8 mouse cellular contexts compared by ENCODE assay signal in the genomic region with DNA sequence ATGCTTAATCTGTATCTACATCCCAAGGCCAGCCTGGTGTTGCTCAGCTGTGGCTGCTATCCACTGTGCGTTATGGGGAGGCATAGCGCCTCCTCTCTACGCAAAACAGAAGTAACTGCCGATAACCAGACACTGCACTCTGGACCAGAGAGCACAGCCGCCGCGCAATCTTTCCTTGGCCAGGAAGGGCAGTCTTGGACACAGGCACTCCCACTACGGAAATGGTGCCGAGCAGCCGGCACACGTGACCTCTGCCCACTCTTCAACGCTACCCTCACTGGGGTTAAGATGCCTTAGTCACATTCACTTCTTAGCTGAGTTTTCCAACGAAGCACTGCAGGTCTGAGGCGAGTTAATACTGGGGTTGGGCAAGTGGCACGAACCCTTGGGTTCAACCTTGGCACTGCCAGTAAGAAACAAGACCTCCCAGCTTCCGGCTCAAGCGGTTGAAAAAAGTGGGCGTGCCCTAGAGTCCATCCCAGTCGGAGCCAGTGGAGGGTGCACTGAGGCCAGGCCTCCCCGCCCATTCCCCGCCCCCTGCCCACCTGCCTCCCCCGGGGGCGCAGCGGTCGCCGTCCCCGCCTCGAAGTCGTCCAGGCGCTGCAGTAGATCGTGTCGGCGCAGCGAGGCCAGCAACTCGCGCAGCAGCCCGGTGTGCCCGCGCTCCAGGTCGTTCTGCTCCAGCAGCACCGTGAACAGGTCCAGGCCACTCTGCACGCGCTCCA. TPM values are rescaled to one million over a fixed set of nuclear protein-coding genes. Genes with fewer than 3 reads are reported as not detected.
DNase-seq lines count a peak whose midpoint lies in the region; ATAC-seq and TF ChIP-seq lines count a peak whose summit lies in the region.

No protein-coding gene starts in this region.

- ATAC-seq in embryonic facial prominence, embryonic 15.5 days (ENCODE audit: insufficient number of reproducible peaks, low FRiP score, low TSS enrichment, low read depth): peak; percentile 87
- peak; percentile 84 for ATAC-seq in kidney, embryonic 14.5 days (ENCODE audit: low FRiP score, low TSS enrichment)
- peak; percentile 84 for ATAC-seq in limb, embryonic 15.5 days (ENCODE audit: insufficient number of reproducible peaks, low FRiP score, low TSS enrichment, low read depth)
- ATAC-seq in midbrain, postnatal 0 days (ENCODE audit: low FRiP score): peak; percentile 86

- TF ChIP-seq CTCF in bone marrow, adult 2 months (IDR thresholded peaks at IDR 0.05; ENCODE audit: control insufficient read depth, insufficient read depth, low read length): peak; percentile 40; the same call in 1 of the 2 replicates
- peak; percentile 82 for TF ChIP-seq CTCF in midbrain, postnatal 0 days (IDR thresholded peaks at IDR 0.05)

- no peaks in the 10 kb centered on the region; the same call in 1 of the 2 replicates for H3K27me3 ChIP-seq in embryonic facial prominence, embryonic 15.5 days
- peaks cover 11% of the 10 kb centered on the region; the same call in 1 of the 2 replicates for H3K27me3 ChIP-seq in heart, embryonic 10.5 days (ENCODE audit: insufficient read depth, poor library complexity, severe bottlenecking)
- H3K27me3 ChIP-seq in kidney, embryonic 14.5 days (ENCODE audit: control insufficient read depth, insufficient read depth, low read length): no peaks in the 10 kb centered on the region
- no peaks in the 10 kb centered on the region for H3K27me3 ChIP-seq in limb, embryonic 15.5 days
- H3K27me3 ChIP-seq in midbrain, postnatal 0 days (ENCODE audit: insufficient read depth, low read length): no peaks in the 10 kb centered on the region

- DNase-seq in A20 (ENCODE audit: low read depth, low spot score): peak; percentile 95
- peak; percentile 96 for DNase-seq in heart, embryonic 10.5 days (ENCODE audit: low spot score)
- DNase-seq in midbrain, postnatal 0 days (ENCODE audit: low spot score): peak; percentile 87
- peak; percentile 82 to 86 for DNase-seq in spleen, postnatal 36 days (ENCODE audit: low spot score in 2 of 2)

- under 1% methylated on average over 43 of the region's 43 CpGs for WGBS in bone marrow, adult 2 months
- under 1% methylated on average over 43 of the region's 43 CpGs for WGBS in embryonic facial prominence, embryonic 15.5 days
- 2% methylated on average over 43 of the region's 43 CpGs for WGBS in heart, embryonic 10.5 days
- WGBS in kidney, embryonic 14.5 days: 1% methylated on average over 43 of the region's 43 CpGs
- WGBS in limb, embryonic 15.5 days: 1% methylated on average over 43 of the region's 43 CpGs
- under 1% methylated on average over 42 of the region's 43 CpGs for WGBS in midbrain, postnatal 0 days

- H3K4me2 ChIP-seq in embryonic facial prominence, embryonic 15.5 days (replicated peaks): peak overlapping the region; percentile 84
- H3K4me2 ChIP-seq in kidney, embryonic 14.5 days (replicated peaks; ENCODE audit: low read depth, low read length): peak overlapping the region; percentile 77
- H3K4me2 ChIP-seq in limb, embryonic 15.5 days: peak overlapping the region; percentile 84
- H3K4me2 ChIP-seq in midbrain, postnatal 0 days (ENCODE audit: low read depth, low read length, poor library complexity, severe bottlenecking): peak overlapping the region; percentile 83

- no peaks in the 10 kb centered on the region for H3K9me3 ChIP-seq in embryonic facial prominence, embryonic 15.5 days (replicated peaks)
- H3K9me3 ChIP-seq in heart, embryonic 10.5 days: no peaks in the 10 kb centered on the region
- H3K9me3 ChIP-seq in kidney, embryonic 14.5 days (ENCODE audit: control insufficient read depth, low read length): no peaks in the 10 kb centered on the region
- no peaks in the 10 kb centered on the region for H3K9me3 ChIP-seq in limb, embryonic 15.5 days
- no peaks in the 10 kb centered on the region for H3K9me3 ChIP-seq in midbrain, postnatal 0 days (ENCODE audit: low read length)

- peak overlapping the region; percentile 91 for H3K27ac ChIP-seq in bone marrow, adult 2 months (ENCODE audit: control insufficient read depth, insufficient read depth, low read depth, low read length, poor library complexity)
- peak overlapping the region; percentile 90 for H3K27ac ChIP-seq in embryonic facial prominence, embryonic 15.5 days (replicated peaks)
- H3K27ac ChIP-seq in heart, embryonic 10.5 days: peak overlapping the region; percentile 89
- peak overlapping the region; percentile 97 for H3K27ac ChIP-seq in kidney, embryonic 14.5 days (ENCODE audit: low read depth, low read length)
- H3K27ac ChIP-seq in limb, embryonic 15.5 days: peak overlapping the region; percentile 92
- H3K27ac ChIP-seq in midbrain, postnatal 0 days (ENCODE audit: low read depth, low read length): peak overlapping the region; percentile 91

- peaks cover 18% of the 10 kb centered on the region; the same call in 1 of the 2 replicates for H3K36me3 ChIP-seq in embryonic facial prominence, embryonic 15.5 days
- H3K36me3 ChIP-seq in heart, embryonic 10.5 days: peaks cover 24% of the 10 kb centered on the region
- H3K36me3 ChIP-seq in kidney, embryonic 14.5 days (ENCODE audit: control insufficient read depth, insufficient read depth, low read length): peaks cover 18% of the 10 kb centered on the region; the same call in 1 of the 2 replicates
- H3K36me3 ChIP-seq in limb, embryonic 15.5 days: peaks cover 25% of the 10 kb centered on the region
- no peaks in the 10 kb centered on the region; the same call in 1 of the 2 replicates for H3K36me3 ChIP-seq in midbrain, postnatal 0 days (ENCODE audit: insufficient read depth, low read length)

- H3K9ac ChIP-seq in embryonic facial prominence, embryonic 15.5 days: peak overlapping the region; percentile 58
- peak overlapping the region; percentile 83 for H3K9ac ChIP-seq in kidney, embryonic 14.5 days (ENCODE audit: low read depth, low read length)
- H3K9ac ChIP-seq in limb, embryonic 15.5 days: peak overlapping the region; percentile 93
- H3K9ac ChIP-seq in midbrain, postnatal 0 days (replicated peaks; ENCODE audit: low read length, poor library complexity, severe bottlenecking): peak overlapping the region; percentile 83

- no peak for TF ChIP-seq POLR2A in bone marrow, adult 2 months (IDR thresholded peaks at IDR 0.05; ENCODE audit: borderline replicate concordance, control insufficient read depth, low read depth, low read length)

- no peaks in the 10 kb centered on the region; the same call in 1 of the 2 replicates for H3K4me1 ChIP-seq in bone marrow, adult 2 months (ENCODE audit: control insufficient read depth, insufficient read depth, low read length)
- H3K4me1 ChIP-seq in embryonic facial prominence, embryonic 15.5 days: peaks cover 22% of the 10 kb centered on the region
- H3K4me1 ChIP-seq in heart, embryonic 10.5 days: peaks cover 28% of the 10 kb centered on the region
- peaks cover 16% of the 10 kb centered on the region for H3K4me1 ChIP-seq in kidney, embryonic 14.5 days (ENCODE audit: control insufficient read depth, insufficient read depth, low read length)
- H3K4me1 ChIP-seq in limb, embryonic 15.5 days: peaks cover 19% of the 10 kb centered on the region
- H3K4me1 ChIP-seq in midbrain, postnatal 0 days (ENCODE audit: insufficient read depth, low read length): peaks cover 13% of the 10 kb centered on the region

- H3K4me3 ChIP-seq in bone marrow, adult 2 months (replicated peaks; ENCODE audit: control insufficient read depth, low read depth, low read length): peak overlapping the region; percentile 94
- H3K4me3 ChIP-seq in embryonic facial prominence, embryonic 15.5 days (replicated peaks): peak overlapping the region; percentile 64
- peak overlapping the region; percentile 79 for H3K4me3 ChIP-seq in heart, embryonic 10.5 days
- peak overlapping the region; percentile 82 for H3K4me3 ChIP-seq in kidney, embryonic 14.5 days (ENCODE audit: low read length)
- peak overlapping the region; percentile 86 for H3K4me3 ChIP-seq in limb, embryonic 15.5 days
- peak overlapping the region; percentile 76 for H3K4me3 ChIP-seq in midbrain, postnatal 0 days (ENCODE audit: low read depth, low read length)

RNA-seq across cellular contexts. Expression of a gene that starts 0.5 kb away (rescaled TPM):
- polyA plus RNA-seq in bone marrow, adult 2 months (2011; ENCODE audit: insufficient read depth, insufficient read length, low replicate concordance, missing spikeins): 2.9 and 5.4 TPM in 2 replicates
- 9.7 and 10.6 TPM in 2 replicates for polyA plus RNA-seq in embryonic facial prominence, embryonic 15.5 days (2015; fragmentation: Nextera tagmentation; extraction: Ambion mirVana)
- polyA plus RNA-seq in heart, embryonic 10.5 days (2016; fragmentation: Nextera tagmentation; extraction: Ambion mirVana): 11.8 and 12.7 TPM in 2 replicates
- polyA plus RNA-seq in kidney, embryonic 14.5 days (2014; fragmentation: Nextera tagmentation; extraction: Ambion mirVana): 10.9 and 15.2 TPM in 2 replicates
- polyA plus RNA-seq in limb, embryonic 15.5 days (2015; fragmentation: Nextera tagmentation; extraction: Ambion mirVana): 10.1 and 10.8 TPM in 2 replicates
- total RNA-seq in midbrain, postnatal 0 days (2014; rRNA removed): 2.3 and 2.6 TPM in 2 replicates
- polyA plus RNA-seq in midbrain, postnatal 0 days (2015; fragmentation: Nextera tagmentation; extraction: Ambion mirVana): 2.4 and 3.4 TPM in 2 replicates

RNA-seq across cellular contexts. Expression of a gene that starts 28.2 kb away (rescaled TPM):
- 20.6 and 32.8 TPM in 2 replicates for polyA plus RNA-seq in bone marrow, adult 2 months (2011; ENCODE audit: insufficient read depth, insufficient read length, low replicate concordance, missing spikeins)
- 41.2 and 42.3 TPM in 2 replicates for polyA plus RNA-seq in embryonic facial prominence, embryonic 15.5 days (2015; fragmentation: Nextera tagmentation; extraction: Ambion mirVana)
- polyA plus RNA-seq in heart, embryonic 10.5 days (2016; fragmentation: Nextera tagmentation; extraction: Ambion mirVana): 29.9 and 36.0 TPM in 2 replicates
- 31.1 and 51.5 TPM in 2 replicates for polyA plus RNA-seq in kidney, embryonic 14.5 days (2014; fragmentation: Nextera tagmentation; extraction: Ambion mirVana)
- polyA plus RNA-seq in limb, embryonic 15.5 days (2015; fragmentation: Nextera tagmentation; extraction: Ambion mirVana): 35.8 and 42.5 TPM in 2 replicates
- 30.4 and 36.0 TPM in 2 replicates for total RNA-seq in midbrain, postnatal 0 days (2014; rRNA removed)
- polyA plus RNA-seq in midbrain, postnatal 0 days (2015; fragmentation: Nextera tagmentation; extraction: Ambion mirVana): 12.2 and 14.3 TPM in 2 replicates

Comparison
In these comparisons a context has a peak if more than half of its experiments do, and no peak if none do; other contexts are left out.
1. Peak in every context shown above with its lines: DNase-seq, ATAC-seq, H3K4me3 ChIP-seq and H3K27ac ChIP-seq.